Mouse (Mus musculus) heart, embryonic 13.5 days (tissue): ENCODE data around the gene Zc3hav1l. TPM values are rescaled to one million over a fixed set of nuclear protein-coding genes. Genes with fewer than 3 reads are reported as not detected.

Experiments
- ATAC-seq: fragments of 200-750 bp; cut with Nextera tagmentation; 2 replicates; pipeline ENCODE4 v1.8.0; 2017; ENCODE audit warnings: moderate TSS enrichment; ENCODE audit not compliant: insufficient number of reproducible peaks, low FRiP score, low TSS enrichment; ENCODE audit errors: extremely low read depth
- H3K27ac ChIP-seq: fragments of 300-500 bp; sonication (generic); replicated peaks from 2 replicates; pipeline ENCODE4 v1.5.1; 2015; ENCODE audit warnings: moderate library complexity, mild to moderate bottlenecking, inconsistent platforms
- H3K27me3 ChIP-seq: fragments of 300-500 bp; sonication (generic); replicated peaks from 2 replicates; pipeline ENCODE4 v1.6.1; 2015; ENCODE audit warnings: mild to moderate bottlenecking, inconsistent platforms
- H3K36me3 ChIP-seq: fragments of 300-500 bp; sonication (generic); 2 replicates; pipeline ENCODE4 v1.6.1; 2015; ENCODE audit warnings: mild to moderate bottlenecking, inconsistent platforms
- H3K4me1 ChIP-seq: fragments of 300-500 bp; sonication (generic); 2 replicates; pipeline ENCODE4 v1.6.1; 2015; ENCODE audit warnings: inconsistent platforms
- H3K4me2 ChIP-seq: fragments of 300-500 bp; sonication (generic); 2 replicates; pipeline ENCODE4 v1.6.1; 2015; ENCODE audit warnings: inconsistent platforms, mild to moderate bottlenecking, moderate library complexity
- H3K4me3 ChIP-seq: fragments of 300-500 bp; sonication (generic); 2 replicates; pipeline ENCODE4 v1.5.1; 2015; ENCODE audit warnings: moderate library complexity, mild to moderate bottlenecking, inconsistent platforms
- H3K9ac ChIP-seq: fragments of 300-500 bp; sonication (generic); 2 replicates; pipeline ENCODE4 v1.6.1; 2015; ENCODE audit warnings: inconsistent platforms, mild to moderate bottlenecking, moderate library complexity
- H3K9me3 ChIP-seq: fragments of 300-500 bp; sonication (generic); 2 replicates; pipeline ENCODE4 v1.6.1; 2016; ENCODE audit warnings: inconsistent platforms
- WGBS: fragments of 180-500 bp; shearing (Covaris S2); methylation state at CpG from one replicate; pipeline ENCODE4 v1.1.7; 2015; ENCODE audit warnings: mixed read lengths; 5-methylcytosine and 5-hydroxymethylcytosine counted together
- polyA plus RNA-seq: library from polyadenylated mRNA; unstranded; fragments of >200 nt; fragmentation: Nextera tagmentation; extraction: Ambion mirVana; gene quantifications from 2 replicates; pipeline ENCODE4 v1.2.1, GENCODE M21; 2015

The Zc3hav1l gene
- polyA plus RNA-seq, 1 experiment from 2014 or later: 8.0 TPM

DNA sequence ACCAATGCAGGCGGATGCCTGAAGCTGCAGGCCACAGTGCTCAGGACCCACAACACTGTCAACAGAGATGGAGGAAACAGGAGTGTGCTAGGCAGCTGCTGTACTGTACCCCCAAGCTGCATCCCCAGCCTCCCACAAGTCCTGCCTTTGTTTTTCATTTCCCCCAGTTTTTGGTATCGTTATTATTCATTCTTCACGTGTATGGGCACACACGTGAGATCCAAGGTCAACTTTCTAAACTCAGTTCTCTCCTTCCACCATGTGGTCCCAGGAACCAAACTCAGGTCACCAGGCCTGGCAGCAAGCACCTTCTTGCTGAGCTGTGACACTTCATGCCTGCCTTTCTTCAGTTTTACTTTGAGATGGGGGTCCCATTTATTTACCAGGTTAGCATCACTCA lies 51.7 kb downstream of the Zc3hav1l start:
- no peak overlapping the region for H3K4me3 ChIP-seq
- no peak overlapping the region for H3K9ac ChIP-seq
- H3K9me3 ChIP-seq: no peaks in the 10 kb centered on the region
- no peak for ATAC-seq
- no peaks in the 10 kb centered on the region for H3K36me3 ChIP-seq
- WGBS: 79% methylated on average over 4 of the region's 4 CpGs
- H3K4me2 ChIP-seq: no peak overlapping the region
- H3K4me1 ChIP-seq: peaks cover 26% of the 10 kb centered on the region
- H3K27me3 ChIP-seq: no peaks in the 10 kb centered on the region; the same call in 1 of the 2 replicates
- H3K27ac ChIP-seq: no peak overlapping the region

DNA sequence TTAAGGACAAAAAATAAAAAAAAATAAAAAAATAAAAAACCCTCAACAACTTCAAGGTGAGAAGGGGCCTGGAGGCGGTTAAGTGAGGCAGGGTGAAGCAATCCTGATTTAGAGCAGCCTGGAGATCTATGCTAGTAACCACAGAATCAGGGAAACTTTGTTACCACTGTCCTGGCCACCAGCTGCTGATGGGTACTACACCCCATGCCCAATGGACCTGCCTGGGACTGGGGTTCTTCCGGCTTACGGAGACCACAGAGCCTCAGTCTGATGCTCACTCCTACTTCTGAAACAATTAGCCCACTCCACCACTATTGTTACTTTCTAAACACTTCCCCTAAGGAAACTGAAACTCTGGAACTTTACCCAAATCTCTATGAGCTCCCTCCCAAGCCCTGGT lies 54.3 kb downstream of the Zc3hav1l start:
- ATAC-seq: no peak
- 81% methylated on average over 3 of the region's 3 CpGs for WGBS
- peaks cover 27% of the 10 kb centered on the region for H3K4me1 ChIP-seq

DNA sequence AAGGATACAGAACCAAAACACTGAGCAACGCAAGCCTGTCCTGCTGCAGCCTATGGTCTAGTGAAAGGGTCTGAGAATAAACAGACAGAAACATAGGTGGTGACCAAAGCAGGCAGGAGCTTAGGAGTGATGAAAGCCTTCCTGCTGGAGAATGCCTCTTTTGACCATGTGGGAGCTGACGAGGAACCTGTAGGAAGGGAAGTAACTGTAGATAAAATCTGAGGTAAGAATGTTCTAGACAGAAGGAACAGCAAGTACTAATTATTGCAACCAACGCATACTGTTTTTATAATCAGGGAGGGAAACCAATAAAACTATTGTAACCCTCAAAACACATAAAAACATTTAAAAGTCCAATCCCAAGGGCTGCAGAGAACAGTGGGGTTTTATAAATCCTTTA lies 54.9 kb downstream of the Zc3hav1l start:
- no peaks in the 10 kb centered on the region for H3K36me3 ChIP-seq
- peaks cover 27% of the 10 kb centered on the region for H3K4me1 ChIP-seq
- H3K4me2 ChIP-seq: no peak overlapping the region
- no peak for ATAC-seq
- no peak overlapping the region for H3K27ac ChIP-seq
- H3K4me3 ChIP-seq: no peak overlapping the region
- H3K27me3 ChIP-seq: no peaks in the 10 kb centered on the region
- H3K9me3 ChIP-seq: no peaks in the 10 kb centered on the region
- 33% methylated on average over 3 of the region's 3 CpGs for WGBS
- no peak overlapping the region for H3K9ac ChIP-seq

More for the DNA sequence above, 54.3 kb downstream of the Zc3hav1l start:
- Histone ChIP-seq H3K4me3 (no peak overlapping the region), H3K27ac (no peak overlapping the region), H3K36me3 (no peaks in the 10 kb centered on the region), H3K27me3 (no peaks in the 10 kb centered on the region), H3K9ac (no peak overlapping the region), H3K9me3 (no peaks in the 10 kb centered on the region), H3K4me2 (no peak overlapping the region)

DNA sequence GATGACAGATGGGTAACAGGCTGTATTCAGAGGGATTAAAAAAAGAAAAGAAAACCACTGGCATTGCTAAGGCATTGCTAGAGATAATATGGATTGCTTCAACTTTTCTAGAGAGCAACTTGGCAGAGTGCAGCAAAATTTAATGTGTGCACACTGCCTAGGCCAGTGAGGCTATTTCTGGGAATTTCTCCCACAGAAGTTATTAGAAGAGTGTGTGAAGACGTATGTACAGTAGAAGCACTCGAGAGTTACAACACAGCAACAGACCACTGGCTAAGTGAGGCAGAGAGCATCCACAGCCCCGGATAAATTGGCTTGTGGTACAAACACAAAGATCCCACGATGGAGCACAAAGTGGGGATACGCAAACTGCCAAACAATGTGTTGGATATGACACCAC lies 56.2 kb downstream of the Zc3hav1l start:
- no peak overlapping the region for H3K4me2 ChIP-seq
- no peak for ATAC-seq
- WGBS: 74% methylated on average over 5 of the region's 5 CpGs

DNA sequence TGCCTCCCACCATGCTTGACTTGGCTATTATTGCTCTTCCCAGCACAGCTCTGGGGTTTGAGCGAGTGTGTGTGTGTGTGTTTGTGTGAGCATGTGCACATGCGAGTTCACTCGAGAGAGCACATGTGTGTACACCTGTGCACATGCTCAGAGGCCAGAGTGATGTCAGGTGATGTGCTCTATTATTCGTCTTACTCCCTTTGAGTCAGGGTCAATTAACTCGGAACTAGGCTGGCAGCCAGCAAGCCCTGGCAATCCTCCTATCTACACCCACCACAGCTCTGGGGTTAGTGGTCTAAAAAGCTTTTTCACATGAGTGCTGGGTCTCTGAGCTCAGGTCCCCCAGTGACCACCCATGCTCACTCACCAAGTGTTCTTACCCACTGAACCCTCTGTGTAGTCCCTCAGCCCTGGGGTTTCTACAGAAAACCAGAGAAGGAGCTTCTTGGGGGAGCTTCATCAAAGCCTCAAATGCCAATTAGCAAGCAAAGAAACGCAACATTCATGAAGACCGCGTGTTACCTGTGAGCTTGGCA lies 56.7 kb downstream of the Zc3hav1l start:
- no peak overlapping the region for H3K4me3 ChIP-seq
- WGBS: 73% methylated on average over 8 of the region's 8 CpGs
- peaks cover 27% of the 10 kb centered on the region for H3K4me1 ChIP-seq
- no peak overlapping the region for H3K27ac ChIP-seq
- ATAC-seq: no peak
- no peak overlapping the region for H3K4me2 ChIP-seq
- no peaks in the 10 kb centered on the region for H3K36me3 ChIP-seq
- no peaks in the 10 kb centered on the region for H3K27me3 ChIP-seq
- no peaks in the 10 kb centered on the region for H3K9me3 ChIP-seq
- H3K9ac ChIP-seq: no peak overlapping the region

More for the DNA sequence above, 56.2 kb downstream of the Zc3hav1l start:
- no peaks in the 10 kb centered on the region for H3K27me3 ChIP-seq
- peaks cover 27% of the 10 kb centered on the region for H3K4me1 ChIP-seq
- H3K36me3 ChIP-seq: no peaks in the 10 kb centered on the region
- no peaks in the 10 kb centered on the region for H3K9me3 ChIP-seq
- H3K9ac ChIP-seq: no peak overlapping the region
- no peak overlapping the region for H3K27ac ChIP-seq
- no peak overlapping the region for H3K4me3 ChIP-seq

DNA sequence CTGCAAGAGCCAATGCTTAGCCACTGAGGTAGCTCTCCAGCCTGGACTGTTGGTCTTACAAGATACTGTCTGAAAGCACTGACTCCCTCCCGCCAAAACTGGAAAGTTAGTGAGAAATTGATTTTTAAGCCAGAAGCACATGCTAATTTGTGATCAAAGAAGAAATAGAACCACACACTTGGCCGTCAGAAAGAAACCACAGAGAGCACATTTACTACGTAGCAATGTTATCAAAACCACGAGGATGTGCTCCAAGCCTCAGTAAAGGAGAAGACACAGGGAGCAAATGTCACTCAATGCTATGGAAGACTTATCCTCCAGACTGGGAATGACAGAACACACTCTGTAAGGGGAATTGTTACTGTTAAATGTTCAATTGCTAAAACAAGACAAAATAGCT lies 57.6 kb downstream of the Zc3hav1l start:
- Histone ChIP-seq H3K9ac (no peak overlapping the region), H3K27me3 (no peaks in the 10 kb centered on the region), H3K9me3 (no peaks in the 10 kb centered on the region), H3K4me2 (no peak overlapping the region), H3K4me1 (peaks cover 27% of the 10 kb centered on the region), H3K36me3 (no peaks in the 10 kb centered on the region), H3K4me3 (no peak overlapping the region), H3K27ac (no peak overlapping the region)
- ATAC-seq: no peak
- 77% methylated on average over 4 of the region's 4 CpGs for WGBS

DNA sequence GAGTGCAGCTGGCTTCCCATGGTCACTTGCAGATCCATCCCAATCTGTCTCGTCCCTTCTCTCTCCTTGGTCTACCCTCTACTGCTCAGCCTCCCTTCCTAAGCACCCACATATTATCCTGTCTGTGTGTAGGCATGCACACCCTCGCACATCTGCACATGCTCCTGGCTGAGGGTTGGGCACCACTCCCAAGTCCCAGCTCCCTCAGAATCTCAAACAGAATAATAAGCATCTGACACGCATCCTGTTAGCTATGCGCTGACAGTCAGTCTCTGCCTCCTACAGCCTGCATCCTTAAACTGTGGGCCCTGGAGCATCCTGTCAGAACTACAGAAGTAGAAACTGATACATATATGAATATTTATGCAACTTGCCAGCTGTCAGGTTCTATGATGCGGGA lies 58.4 kb downstream of the Zc3hav1l start:
- Histone ChIP-seq H3K9me3 (no peaks in the 10 kb centered on the region), H3K4me2 (no peak overlapping the region), H3K9ac (no peak overlapping the region), H3K27ac (no peak overlapping the region), H3K27me3 (no peaks in the 10 kb centered on the region), H3K4me3 (no peak overlapping the region), H3K36me3 (no peaks in the 10 kb centered on the region), H3K4me1 (peaks cover 27% of the 10 kb centered on the region)
- no peak for ATAC-seq
- 74% methylated on average over 5 of the region's 5 CpGs for WGBS

DNA sequence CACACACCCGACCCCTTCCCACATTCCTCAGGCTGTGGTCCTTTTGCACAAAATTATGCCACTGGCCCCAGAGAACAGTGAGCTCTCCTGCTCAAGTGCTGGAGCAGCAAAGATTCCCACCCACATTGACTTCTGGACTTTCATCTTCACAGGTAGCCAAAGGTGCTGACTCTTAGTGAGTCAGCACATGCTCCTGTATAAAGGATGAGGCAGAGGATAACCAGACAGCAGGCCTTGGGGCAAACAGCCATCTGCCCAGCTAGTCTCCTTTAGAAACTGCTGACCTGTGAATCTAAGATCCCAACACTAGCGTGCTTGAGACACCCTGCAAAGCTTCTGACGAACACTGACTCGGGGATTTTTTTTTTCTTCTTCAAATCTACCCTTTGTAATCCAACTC lies 60.7 kb downstream of the Zc3hav1l start:
- Histone ChIP-seq H3K27me3 (no peaks in the 10 kb centered on the region), H3K4me1 (peaks cover 18% of the 10 kb centered on the region), H3K9ac (no peak overlapping the region), H3K9me3 (no peaks in the 10 kb centered on the region), H3K36me3 (no peaks in the 10 kb centered on the region), H3K4me3 (no peak overlapping the region), H3K4me2 (no peak overlapping the region), H3K27ac (no peak overlapping the region)
- ATAC-seq: no peak
- WGBS: 76% methylated on average over 4 of the region's 4 CpGs

Other genes starting within 250 kb of the Zc3hav1l start
- not detected in 2 replicates for gene Tmem213, start 190.0 kb downstream of the Zc3hav1l start, polyA plus RNA-seq
- 0.45 and 0.47 TPM in 2 replicates for gene Atp6v0a4, start 174.7 kb downstream of the Zc3hav1l start, polyA plus RNA-seq
- gene D630045J12Rik, start 45.2 kb downstream of the Zc3hav1l start, polyA plus RNA-seq: 1.7 and 1.8 TPM in 2 replicates
- 8.6 and 9.0 TPM in 2 replicates for gene Zc3hav1, start 55.3 kb upstream of the Zc3hav1l start, polyA plus RNA-seq
- 2.9 TPM in 2 replicates for gene Ttc26, start 82.2 kb upstream of the Zc3hav1l start, polyA plus RNA-seq
- 9.0 and 9.1 TPM in 2 replicates for gene Ubn2, start 134.7 kb upstream of the Zc3hav1l start, polyA plus RNA-seq
- 192 and 255 TPM in 2 replicates for gene Fmc1, start 234.2 kb upstream of the Zc3hav1l start, polyA plus RNA-seq